Mouse (Mus musculus) heart, postnatal 0 days (tissue): Measurements from ENCODE around the gene C1rb. TPM values are rescaled to one million over a fixed set of nuclear protein-coding genes. Genes with fewer than 3 reads are reported as not detected.

Experiments used
- ATAC-seq: fragments of 200-750 bp; cut with Nextera tagmentation; 2 replicates; pipeline ENCODE4 v1.8.0; 2017; ENCODE audit warnings: low read depth, moderate number of reproducible peaks, moderate library complexity; ENCODE audit not compliant: insufficient read depth
- DNase-seq: peaks from one replicate; pipeline ENCODE4 v3.0.0-alpha.2; 2016; ENCODE audit warnings: low spot score
- H3K27ac ChIP-seq: fragments of 300-500 bp; sonication (generic); 2 replicates; pipeline ENCODE4 v1.5.1; 2014; ENCODE audit warnings: low read depth, mild to moderate bottlenecking
- H3K27me3 ChIP-seq: fragments of 300-500 bp; sonication (generic); 2 replicates; pipeline ENCODE4 v1.6.1; 2014; ENCODE audit warnings: low read length, mixed read lengths; ENCODE audit not compliant: control insufficient read depth, insufficient read depth
- H3K36me3 ChIP-seq: fragments of 300-500 bp; sonication (generic); replicated peaks from 2 replicates; pipeline ENCODE4 v1.6.1; 2014; ENCODE audit warnings: low read length, mixed read lengths; ENCODE audit not compliant: control insufficient read depth, insufficient read depth
- H3K4me1 ChIP-seq: fragments of 300-500 bp; sonication (generic); 2 replicates; pipeline ENCODE4 v1.6.1; 2014; ENCODE audit warnings: antibody characterized with exemption; ENCODE audit not compliant: control insufficient read depth, insufficient read depth
- H3K4me2 ChIP-seq: fragments of 300-500 bp; sonication (generic); 2 replicates; pipeline ENCODE4 v1.6.1; 2014; ENCODE audit warnings: low read depth, mild to moderate bottlenecking, low read length, moderate library complexity
- H3K4me3 ChIP-seq: fragments of 300-500 bp; sonication (generic); 2 replicates; pipeline ENCODE4 v1.5.1; 2014; ENCODE audit warnings: low read depth, low read length
- H3K9ac ChIP-seq: fragments of 300-500 bp; sonication (generic); replicated peaks from 2 replicates; pipeline ENCODE4 v1.6.1; 2014; ENCODE audit warnings: low read depth, low read length, mixed read lengths
- H3K9me3 ChIP-seq: fragments of 300-500 bp; sonication (generic); replicated peaks from 2 replicates; pipeline ENCODE4 v1.6.1; 2016; ENCODE audit warnings: low read length; ENCODE audit not compliant: control insufficient read depth
- CTCF ChIP-seq: IDR thresholded peaks from 2 replicates; pipeline ENCODE4 v1.5.1; 2016; ENCODE audit warnings: antibody characterized with exemption, control low read depth, low read depth
- EP300 ChIP-seq: IDR thresholded peaks from 2 replicates; pipeline ENCODE4 v1.6.1; 2016; ENCODE audit warnings: antibody characterized with exemption, low read depth
- WGBS: fragments of 180-500 bp; shearing (Covaris S2); extraction: QIAGEN DNeasy Blood & Tissue Kit; methylation state at CpG from one replicate; pipeline ENCODE4 v1.1.7; 2014; 5-methylcytosine and 5-hydroxymethylcytosine counted together
- polyA plus RNA-seq: library from polyadenylated mRNA; unstranded; fragments of >200 nt; fragmentation: Nextera tagmentation; extraction: Ambion mirVana; gene quantifications from 2 replicates; pipeline ENCODE4 v1.2.1, GENCODE M21; 2015
- total RNA-seq: library from RNA; depleted of rRNA; stranded (reverse); fragments of >200 nt; gene quantifications from 2 replicates; pipeline ENCODE4 v1.2.3, GENCODE M21; 2014; ENCODE audit warnings: low replicate concordance; rRNA removed

Gene C1rb
- total and polyA plus RNA-seq, 2 experiments from 2014 or later: not detected

DNA sequence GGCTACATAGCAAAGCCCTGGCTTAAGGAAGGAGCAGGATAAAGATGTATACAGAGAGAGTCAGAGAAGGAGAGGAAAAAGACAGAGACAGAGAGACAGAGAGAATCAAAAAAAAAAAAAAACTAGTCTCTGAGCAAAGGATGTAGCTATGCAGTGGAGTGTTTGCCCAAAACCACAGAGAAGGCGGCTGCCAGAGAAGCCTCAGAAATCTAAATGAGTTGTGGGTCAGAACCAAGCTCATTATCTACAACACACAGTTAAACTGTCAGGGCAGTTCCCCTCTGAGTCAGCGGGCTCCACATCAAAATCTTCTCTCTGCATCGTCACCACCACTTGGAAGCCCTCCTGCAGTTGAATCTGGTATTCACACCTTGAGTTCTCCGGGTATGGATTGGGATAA, 60.7 kb downstream of the C1rb start:
- no peak for ATAC-seq
- Histone ChIP-seq H3K9ac (no peak overlapping the region), H3K4me1 (no peaks in the 10 kb centered on the region), H3K9me3 (no peaks in the 10 kb centered on the region), H3K4me2 (no peak overlapping the region), H3K4me3 (no peak overlapping the region), H3K27ac (no peak overlapping the region), H3K36me3 (no peaks in the 10 kb centered on the region), H3K27me3 (no peaks in the 10 kb centered on the region)
- no peak for DNase-seq
- WGBS: 77% methylated on average over 4 of the region's 4 CpGs
- TF ChIP-seq EP300 (no peak), CTCF (no peak)

Other genes starting within 250 kb of the C1rb start
- gene Pex5, start 155.2 kb upstream of the C1rb start, total RNA-seq: 42.9 and 47.7 TPM in 2 replicates
- gene Pex5, start 155.2 kb upstream of the C1rb start, polyA plus RNA-seq: 20.8 and 21.4 TPM in 2 replicates
- 0.23 and 0.84 TPM in 2 replicates for gene Clstn3, start 105.5 kb upstream of the C1rb start, total RNA-seq
- gene Clstn3, start 105.5 kb upstream of the C1rb start, polyA plus RNA-seq: 0.16 and 0.18 TPM in 2 replicates
- gene C1rl, start 77.2 kb upstream of the C1rb start, total RNA-seq: 0.46 and 1.4 TPM in 2 replicates
- gene C1rl, start 77.2 kb upstream of the C1rb start, polyA plus RNA-seq: 0.48 and 0.63 TPM in 2 replicates
- 3.9 and 11.1 TPM in 2 replicates for gene C1ra, start 57.9 kb upstream of the C1rb start, total RNA-seq
- 3.1 and 4.3 TPM in 2 replicates for gene C1ra, start 57.9 kb upstream of the C1rb start, polyA plus RNA-seq
- 1.1 and 7.0 TPM in 2 replicates for gene C1s1, start 27.9 kb upstream of the C1rb start, total RNA-seq
- gene C1s1, start 27.9 kb upstream of the C1rb start, polyA plus RNA-seq: 2.7 and 3.7 TPM in 2 replicates
- gene C1s2, start 65.8 kb downstream of the C1rb start, total RNA-seq: not detected in 2 replicates
- 0.08 TPM in 1 of 2 replicates, not detected in the other for gene C1s2, start 65.8 kb downstream of the C1rb start, polyA plus RNA-seq
- gene Lpcat3, start 92.7 kb downstream of the C1rb start, total RNA-seq: 49.3 and 50.5 TPM in 2 replicates
- 61.1 and 62.7 TPM in 2 replicates for gene Lpcat3, start 92.7 kb downstream of the C1rb start, polyA plus RNA-seq
- gene Emg1, start 141.9 kb downstream of the C1rb start, total RNA-seq: 94.9 and 106 TPM in 2 replicates
- gene Emg1, start 141.9 kb downstream of the C1rb start, polyA plus RNA-seq: 85.6 and 97.0 TPM in 2 replicates
- 407 and 409 TPM in 2 replicates for gene Phb2, start 142.0 kb downstream of the C1rb start, total RNA-seq
- gene Phb2, start 142.0 kb downstream of the C1rb start, polyA plus RNA-seq: 423 and 432 TPM in 2 replicates
- gene Ptpn6, start 168.4 kb downstream of the C1rb start, total RNA-seq: 2.4 and 6.3 TPM in 2 replicates
- 4.3 and 4.5 TPM in 2 replicates for gene Ptpn6, start 168.4 kb downstream of the C1rb start, polyA plus RNA-seq
- 119 and 153 TPM in 2 replicates for gene Grcc10, start 171.1 kb downstream of the C1rb start, total RNA-seq
- gene Grcc10, start 171.1 kb downstream of the C1rb start, polyA plus RNA-seq: 492 and 535 TPM in 2 replicates
- not detected in 2 replicates for gene Gm45234, start 185.7 kb downstream of the C1rb start, total RNA-seq
- gene Gm45234, start 185.7 kb downstream of the C1rb start, polyA plus RNA-seq: not detected in 2 replicates
- 7.8 and 8.5 TPM in 2 replicates for gene Atn1, start 186.2 kb downstream of the C1rb start, total RNA-seq
- gene Atn1, start 186.2 kb downstream of the C1rb start, polyA plus RNA-seq: 5.4 and 6.0 TPM in 2 replicates
- gene Eno2, start 199.4 kb downstream of the C1rb start, total RNA-seq: 1.7 and 4.1 TPM in 2 replicates
- 1.3 and 1.5 TPM in 2 replicates for gene Eno2, start 199.4 kb downstream of the C1rb start, polyA plus RNA-seq
- gene Lrrc23, start 209.4 kb downstream of the C1rb start, total RNA-seq: not detected in 2 replicates
- gene Lrrc23, start 209.4 kb downstream of the C1rb start, polyA plus RNA-seq: 0.95 TPM in 1 of 2 replicates, not detected in the other
- gene Spsb2, start 238.4 kb downstream of the C1rb start, total RNA-seq: 5.9 and 17.6 TPM in 2 replicates
- gene Spsb2, start 238.4 kb downstream of the C1rb start, polyA plus RNA-seq: 7.0 and 7.7 TPM in 2 replicates
- 1,544 and 1,648 TPM in 2 replicates for gene Tpi1, start 244.0 kb downstream of the C1rb start, total RNA-seq
- gene Tpi1, start 244.0 kb downstream of the C1rb start, polyA plus RNA-seq: 1,138 and 1,142 TPM in 2 replicates